Mouse (Mus musculus) hindbrain, embryonic 13.5 days (tissue): ENCODE results near the gene Nat8l. TPM values are rescaled to one million over a fixed set of nuclear protein-coding genes. Genes with fewer than 3 reads are reported as not detected.

ENCODE experiments used
- ATAC-seq: fragments of 200-750 bp; cut with Nextera tagmentation; 2 replicates; pipeline ENCODE4 v1.8.0; 2017; ENCODE audit warnings: moderate TSS enrichment; ENCODE audit not compliant: low FRiP score
- H3K27ac ChIP-seq: fragments of 300-500 bp; sonication (generic); 2 replicates; pipeline ENCODE4 v1.5.1; 2015; ENCODE audit warnings: inconsistent platforms, mild to moderate bottlenecking, moderate library complexity
- H3K27me3 ChIP-seq: fragments of 300-500 bp; sonication (generic); 2 replicates; pipeline ENCODE4 v1.6.1; 2015; ENCODE audit warnings: mild to moderate bottlenecking, inconsistent platforms
- H3K36me3 ChIP-seq: fragments of 300-500 bp; sonication (generic); 2 replicates; pipeline ENCODE4 v1.6.1; 2015; ENCODE audit warnings: mild to moderate bottlenecking, inconsistent platforms
- H3K4me1 ChIP-seq: fragments of 300-500 bp; sonication (generic); replicated peaks from 2 replicates; pipeline ENCODE4 v1.6.1; 2015; ENCODE audit warnings: inconsistent platforms
- H3K4me2 ChIP-seq: fragments of 300-500 bp; sonication (generic); 2 replicates; pipeline ENCODE4 v1.6.1; 2015; ENCODE audit warnings: inconsistent platforms, mild to moderate bottlenecking, moderate library complexity
- H3K4me3 ChIP-seq: fragments of 300-500 bp; sonication (generic); 2 replicates; pipeline ENCODE4 v1.5.1; 2015; ENCODE audit warnings: mild to moderate bottlenecking, inconsistent platforms
- H3K9ac ChIP-seq: fragments of 300-500 bp; sonication (generic); 2 replicates; pipeline ENCODE4 v1.6.1; 2015; ENCODE audit warnings: mild to moderate bottlenecking, inconsistent platforms
- H3K9me3 ChIP-seq: fragments of 300-500 bp; sonication (generic); 2 replicates; pipeline ENCODE4 v1.6.1; 2016; ENCODE audit warnings: inconsistent platforms
- WGBS: fragments of 180-500 bp; shearing (Covaris S2); methylation state at CpG from one replicate; pipeline ENCODE4 v1.1.7; 2015; 5-methylcytosine and 5-hydroxymethylcytosine counted together
- polyA plus RNA-seq: library from polyadenylated mRNA; unstranded; fragments of >200 nt; fragmentation: Nextera tagmentation; extraction: Ambion mirVana; gene quantifications from 2 replicates; pipeline ENCODE4 v1.2.1, GENCODE M21; 2015

Gene Nat8l
- polyA plus RNA-seq, 1 experiment from 2014 or later: 4.2 TPM

DNA sequence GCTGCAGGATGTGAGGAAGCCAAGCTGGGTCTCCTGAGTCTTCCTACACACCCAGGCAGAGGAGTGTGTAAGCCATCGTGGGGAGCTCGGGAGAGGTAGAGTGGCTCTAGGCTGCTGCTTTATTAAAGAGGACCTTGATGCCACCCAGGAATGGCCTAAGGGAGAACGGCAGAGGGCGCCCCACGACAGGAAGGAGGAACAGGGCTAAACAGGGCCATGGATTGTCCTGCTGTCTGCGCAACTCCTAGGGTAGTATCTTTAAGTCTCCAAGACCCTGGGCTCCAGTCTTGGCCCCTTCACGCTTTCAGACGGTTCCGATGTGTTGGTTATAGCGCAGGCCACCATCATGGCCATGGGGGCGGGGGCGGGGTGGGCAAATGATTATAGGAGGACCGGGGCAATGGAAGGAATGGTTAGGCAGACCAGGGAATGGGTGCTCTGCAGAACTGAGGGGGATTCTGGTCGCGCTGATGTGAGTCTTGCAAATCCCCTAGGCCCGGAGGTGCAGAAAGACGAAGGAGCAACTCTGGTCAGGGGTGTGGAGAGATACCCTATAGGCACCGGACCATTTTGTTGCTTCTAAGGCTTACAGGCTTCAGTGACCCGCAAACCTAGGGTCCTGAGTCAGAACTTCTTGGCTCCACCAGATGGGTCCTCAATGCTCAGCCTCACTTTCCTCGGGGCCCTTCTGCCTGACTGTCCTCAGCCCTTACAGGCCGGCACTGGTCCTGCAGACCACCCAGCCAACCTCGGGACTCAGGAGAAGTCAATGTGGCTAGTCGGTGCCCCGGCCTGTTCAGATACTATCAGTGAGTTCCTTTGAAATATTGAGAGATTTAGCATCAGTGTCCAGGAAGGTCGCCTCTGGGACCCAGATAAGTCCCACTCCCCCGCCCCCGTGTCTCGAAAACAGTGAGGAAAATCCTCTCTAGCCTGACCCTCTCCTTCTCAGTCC is 836 bp upstream of the Nat8l start:
- 33% methylated on average over 28 of the region's 28 CpGs for WGBS
- H3K9me3 ChIP-seq: no peaks in the 10 kb centered on the region
- peak overlapping the region; percentile 73 for H3K4me2 ChIP-seq
- 0 out of 2 replicates have a peak, but pooled peaks cover 5% of the 10 kb centered on the region for H3K36me3 ChIP-seq
- ATAC-seq: peak; percentile 9
- H3K4me1 ChIP-seq: peaks cover 40% of the 10 kb centered on the region
- peak overlapping the region; percentile 95 for H3K9ac ChIP-seq
- peak overlapping the region; percentile 99 for H3K27ac ChIP-seq
- peaks cover 6% of the 10 kb centered on the region; the same call in 1 of the 2 replicates for H3K27me3 ChIP-seq
- peak overlapping the region; percentile 87 for H3K4me3 ChIP-seq

GRCm38 (mm10) chr5:33996694-33997045 is 886 bp downstream of the Nat8l start:
- 0% methylated on average over 48 of the region's 55 CpGs for WGBS
- ATAC-seq: no peak; the same call in 1 of the 2 replicates
- H3K9me3 ChIP-seq: no peaks in the 10 kb centered on the region
- peaks cover 20% of the 10 kb centered on the region for H3K36me3 ChIP-seq
- H3K4me3 ChIP-seq: peak overlapping the region; percentile 87
- H3K4me1 ChIP-seq: peaks cover 52% of the 10 kb centered on the region
- H3K9ac ChIP-seq: peak overlapping the region; percentile 95
- H3K4me2 ChIP-seq: peak overlapping the region; percentile 73
- H3K27ac ChIP-seq: peak overlapping the region; percentile 99
- H3K27me3 ChIP-seq: peaks cover 6% of the 10 kb centered on the region; the same call in 1 of the 2 replicates

- Histone ChIP-seq H3K9ac (peak overlapping the region; percentile 95), H3K36me3 (peaks cover 26% of the 10 kb centered on the region), H3K4me1 (peaks cover 57% of the 10 kb centered on the region), H3K27me3 (peaks cover 6% of the 10 kb centered on the region; the same call in 1 of the 2 replicates), H3K4me2 (peak overlapping the region; percentile 73), H3K4me3 (peak overlapping the region; percentile 87), H3K9me3 (no peaks in the 10 kb centered on the region), H3K27ac (peak overlapping the region; percentile 99)
- WGBS: under 1% methylated on average over 76 of the region's 80 CpGs
- ATAC-seq: peak; percentile 41
Measured at GRCm38 (mm10) chr5:33997051-33997741, 1.4 kb downstream of the Nat8l start.

GRCm38 (mm10) chr5:33997829-33998504 is 2.2 kb downstream of the Nat8l start:
- 69% methylated on average over 20 of the region's 20 CpGs for WGBS
- Histone ChIP-seq H3K27me3 (peaks cover 6% of the 10 kb centered on the region; the same call in 1 of the 2 replicates), H3K4me2 (peak overlapping the region; percentile 73), H3K27ac (peak overlapping the region; percentile 99), H3K9ac (peak overlapping the region; percentile 95), H3K9me3 (no peaks in the 10 kb centered on the region), H3K4me3 (peak overlapping the region; percentile 87), H3K36me3 (peaks cover 27% of the 10 kb centered on the region), H3K4me1 (peaks cover 59% of the 10 kb centered on the region)
- no peak for ATAC-seq

- no peak overlapping the region for H3K27ac ChIP-seq
- H3K4me1 ChIP-seq: peaks cover 64% of the 10 kb centered on the region
- peaks cover 6% of the 10 kb centered on the region; the same call in 1 of the 2 replicates for H3K27me3 ChIP-seq
- 96% methylated on average over 3 of the region's 3 CpGs for WGBS
- H3K4me2 ChIP-seq: peak overlapping the region; percentile 73
- H3K4me3 ChIP-seq: peak overlapping the region; percentile 87
- peaks cover 33% of the 10 kb centered on the region for H3K36me3 ChIP-seq
- no peak for ATAC-seq
- H3K9me3 ChIP-seq: no peaks in the 10 kb centered on the region
- peak overlapping the region; percentile 95 for H3K9ac ChIP-seq
Measured at GRCm38 (mm10) chr5:33998505-33998877, 2.7 kb downstream of the Nat8l start.

DNA sequence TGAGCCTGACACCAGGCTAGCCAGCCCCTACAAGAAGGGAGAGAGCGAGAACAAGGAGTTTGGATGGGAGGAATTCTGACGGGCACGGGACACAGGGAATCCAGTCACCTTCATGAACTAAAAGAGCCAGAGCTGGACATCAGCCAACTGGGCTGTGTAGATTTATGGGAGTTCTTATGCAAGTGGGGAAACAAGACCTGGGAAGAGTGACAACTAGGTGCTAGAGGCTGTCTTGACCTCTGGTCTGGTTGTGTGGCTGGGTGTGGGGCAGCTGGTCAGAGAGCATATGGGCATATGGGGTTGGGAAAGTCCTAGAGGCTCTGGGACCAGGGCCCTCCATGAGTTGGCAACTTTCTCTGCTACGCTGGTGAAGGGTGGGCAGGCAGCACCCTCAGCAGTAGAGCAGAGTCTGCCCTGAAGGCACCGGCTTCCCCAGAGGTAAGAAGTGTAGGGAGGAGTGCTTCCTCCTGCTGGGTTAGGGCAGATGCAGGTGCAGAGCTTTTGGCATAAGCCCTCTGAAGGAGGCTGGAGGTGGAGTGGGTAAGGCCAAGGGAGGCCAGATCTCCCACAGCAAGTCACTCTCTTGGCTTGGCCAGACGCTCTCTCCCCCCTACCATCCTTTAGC is 3.8 kb downstream of the Nat8l start:
- Histone ChIP-seq H3K9ac (peak overlapping the region; percentile 95), H3K4me3 (peak overlapping the region; percentile 87)
- WGBS: 88% methylated on average over 6 of the region's 6 CpGs

DNA sequence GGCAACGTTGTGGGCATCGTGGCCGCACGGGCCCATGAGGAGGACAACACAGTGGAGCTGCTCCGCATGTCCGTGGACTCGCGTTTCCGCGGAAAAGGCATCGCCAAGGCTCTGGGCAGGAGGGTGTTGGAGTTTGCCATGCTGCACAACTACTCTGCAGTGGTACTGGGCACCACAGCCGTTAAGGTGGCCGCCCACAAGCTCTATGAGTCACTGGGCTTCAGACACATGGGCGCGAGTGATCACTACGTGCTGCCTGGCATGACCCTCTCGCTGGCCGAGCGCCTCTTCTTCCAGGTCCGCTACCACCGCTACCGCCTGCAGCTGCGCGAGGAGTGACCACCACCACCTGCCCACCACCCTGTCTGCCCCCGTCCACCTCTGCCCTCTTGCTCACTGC is 5.0 kb downstream of the Nat8l start:
- no peak for ATAC-seq
- whole genome bisulfite sequencing: 98% methylated on average over 25 of the region's 25 CpGs
- Histone ChIP-seq H3K4me2 (no peak overlapping the region), H3K27me3 (no peaks in the 10 kb centered on the region), H3K4me3 (no peak overlapping the region), H3K27ac (no peak overlapping the region), H3K9ac (no peak overlapping the region), H3K9me3 (no peaks in the 10 kb centered on the region), H3K4me1 (peaks cover 57% of the 10 kb centered on the region), H3K36me3 (peaks cover 38% of the 10 kb centered on the region)

More for the DNA sequence above, 3.8 kb downstream of the Nat8l start:
- Histone ChIP-seq H3K27me3 (peaks cover under 1% of the 10 kb centered on the region; the same call in 1 of the 2 replicates), H3K4me2 (peak overlapping the region; percentile 73), H3K36me3 (peaks cover 38% of the 10 kb centered on the region), H3K27ac (no peak overlapping the region), H3K9me3 (no peaks in the 10 kb centered on the region), H3K4me1 (peaks cover 66% of the 10 kb centered on the region)
- ATAC-seq: no peak

- H3K4me2 ChIP-seq: no peak overlapping the region
- H3K36me3 ChIP-seq: peaks cover 38% of the 10 kb centered on the region
- no peaks in the 10 kb centered on the region for H3K9me3 ChIP-seq
- H3K4me3 ChIP-seq: no peak overlapping the region
- no peak overlapping the region for H3K9ac ChIP-seq
- ATAC-seq: no peak
- WGBS: 88% methylated on average over 1 of the region's 1 CpGs
- H3K4me1 ChIP-seq: peaks cover 57% of the 10 kb centered on the region
- no peak overlapping the region for H3K27ac ChIP-seq
- H3K27me3 ChIP-seq: no peaks in the 10 kb centered on the region
Measured at GRCm38 (mm10) chr5:34001401-34001800, 5.6 kb downstream of the Nat8l start.

DNA sequence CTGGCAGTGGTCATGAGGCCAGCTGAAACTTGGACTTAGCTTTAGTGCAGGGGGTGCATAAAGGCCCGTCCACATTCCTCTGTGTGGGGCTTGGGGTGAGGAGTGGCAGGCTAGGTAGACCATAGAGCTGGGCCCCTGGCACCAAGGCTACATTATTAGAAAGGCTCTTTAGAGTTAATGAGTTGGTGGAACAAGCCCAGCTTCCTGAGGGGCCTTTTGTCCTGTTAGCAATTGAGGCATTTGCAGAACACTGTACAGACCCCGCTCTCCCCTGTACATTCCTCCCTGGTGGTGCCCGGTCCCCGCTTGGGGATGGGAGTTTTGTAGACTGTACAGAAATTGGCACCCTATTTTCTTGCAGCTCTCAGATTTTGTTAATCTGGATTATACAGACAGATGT is 6.9 kb downstream of the Nat8l start:
- Histone ChIP-seq H3K4me1 (peaks cover 52% of the 10 kb centered on the region), H3K4me3 (no peak overlapping the region), H3K27me3 (no peaks in the 10 kb centered on the region), H3K4me2 (no peak overlapping the region), H3K9me3 (no peaks in the 10 kb centered on the region), H3K9ac (no peak overlapping the region), H3K27ac (no peak overlapping the region), H3K36me3 (peaks cover 38% of the 10 kb centered on the region)
- no peak for ATAC-seq
- WGBS: 87% methylated on average over 4 of the region's 4 CpGs

- Histone ChIP-seq H3K36me3 (peaks cover 36% of the 10 kb centered on the region), H3K27me3 (no peaks in the 10 kb centered on the region), H3K4me1 (peaks cover 32% of the 10 kb centered on the region), H3K4me3 (no peak overlapping the region), H3K4me2 (no peak overlapping the region), H3K9ac (no peak overlapping the region), H3K27ac (no peak overlapping the region), H3K9me3 (no peaks in the 10 kb centered on the region)
- WGBS: 82% methylated on average over 5 of the region's 5 CpGs
- no peak for ATAC-seq
Measured at GRCm38 (mm10) chr5:34004618-34005017, 8.8 kb downstream of the Nat8l start.

DNA sequence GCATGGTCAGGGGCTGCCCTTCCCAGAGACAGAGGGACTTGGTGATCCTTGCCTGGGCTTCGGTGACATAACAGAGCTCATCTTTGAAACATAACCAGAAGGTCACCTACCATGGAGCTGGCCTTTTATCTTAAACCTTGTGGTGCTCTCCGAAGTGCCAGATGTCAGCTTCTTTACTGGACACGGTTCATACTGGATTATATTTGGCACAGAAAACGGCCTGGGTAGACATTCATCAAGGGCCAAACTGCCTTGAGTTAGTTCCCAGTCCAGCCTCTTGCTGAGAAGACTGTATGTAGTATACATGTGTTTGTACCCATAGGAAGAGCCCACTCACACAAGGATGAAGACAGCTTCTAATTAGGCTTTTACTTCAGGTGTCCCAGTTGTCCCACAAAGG is 11.0 kb downstream of the Nat8l start:
- Histone ChIP-seq H3K4me3 (no peak overlapping the region), H3K36me3 (peaks cover 15% of the 10 kb centered on the region), H3K27me3 (no peaks in the 10 kb centered on the region), H3K4me2 (no peak overlapping the region), H3K27ac (no peak overlapping the region), H3K4me1 (peaks cover 15% of the 10 kb centered on the region), H3K9me3 (no peaks in the 10 kb centered on the region), H3K9ac (no peak overlapping the region)
- 88% methylated on average over 4 of the region's 4 CpGs for WGBS
- no peak for ATAC-seq
